Mouse (Mus musculus) stomach, postnatal 0 days (tissue): ENCODE measurements around the gene Uba1. TPM values are rescaled to one million over a fixed set of nuclear protein-coding genes. Genes with fewer than 3 reads are reported as not detected.
A peak's percentile ranks its signal among the peaks of the same experiment; 100 is the strongest.

ENCODE experiments used
- ATAC-seq: fragments of 200-750 bp; cut with Nextera tagmentation; 2 replicates; pipeline ENCODE4 v1.8.0; 2017; ENCODE audit not compliant: low FRiP score, low TSS enrichment
- DNase-seq: peaks from one replicate; pipeline ENCODE4 v3.0.0-alpha.2; 2016; ENCODE audit warnings: low spot score
- H3K27ac ChIP-seq: fragments of 300-500 bp; sonication (generic); replicated peaks from 2 replicates; pipeline ENCODE4 v1.5.1; 2014; ENCODE audit warnings: mild to moderate bottlenecking, control low read depth
- H3K27me3 ChIP-seq: fragments of 300-500 bp; sonication (generic); 2 replicates; pipeline ENCODE4 v1.6.1; 2014; ENCODE audit warnings: low read length; ENCODE audit not compliant: control insufficient read depth, insufficient read depth
- H3K36me3 ChIP-seq: fragments of 300-500 bp; sonication (generic); 2 replicates; pipeline ENCODE4 v1.6.1; 2014; ENCODE audit warnings: low read length, mixed read lengths; ENCODE audit not compliant: control insufficient read depth, insufficient read depth
- H3K4me1 ChIP-seq: fragments of 300-500 bp; sonication (generic); replicated peaks from 2 replicates; pipeline ENCODE4 v1.6.1; 2014; ENCODE audit warnings: antibody characterized with exemption; ENCODE audit not compliant: control insufficient read depth, insufficient read depth
- H3K4me2 ChIP-seq: fragments of 300-500 bp; sonication (generic); replicated peaks from 2 replicates; pipeline ENCODE4 v1.6.1; 2014; ENCODE audit warnings: low read depth, mild to moderate bottlenecking, control low read depth, moderate library complexity
- H3K4me3 ChIP-seq: fragments of 300-500 bp; sonication (generic); 2 replicates; pipeline ENCODE4 v1.5.1; 2014; ENCODE audit warnings: low read depth, low read length, control low read depth
- H3K9ac ChIP-seq: fragments of 300-500 bp; sonication (generic); 2 replicates; pipeline ENCODE4 v1.6.1; 2014; ENCODE audit warnings: mild to moderate bottlenecking, low read length, control low read depth, mixed read lengths
- H3K9me3 ChIP-seq: fragments of 300-500 bp; sonication (generic); 2 replicates; pipeline ENCODE4 v1.6.1; 2016; ENCODE audit warnings: low read length; ENCODE audit not compliant: control insufficient read depth
- CTCF ChIP-seq: IDR thresholded peaks from 2 replicates; pipeline ENCODE4 v1.5.1; 2016; ENCODE audit warnings: antibody characterized with exemption, low read depth, mild to moderate bottlenecking, moderate library complexity
- EP300 ChIP-seq: optimal IDR thresholded peaks from 2 replicates; pipeline ENCODE3; 2016; ENCODE audit warnings: antibody characterized with exemption
- WGBS: fragments of 180-500 bp; shearing (Covaris S2); extraction: QIAGEN DNeasy Blood & Tissue Kit; methylation state at CpG from one replicate; pipeline ENCODE4 v1.1.7; 2014; 5-methylcytosine and 5-hydroxymethylcytosine counted together
- polyA plus RNA-seq: library from polyadenylated mRNA; unstranded; fragments of >200 nt; fragmentation: Nextera tagmentation; extraction: Ambion mirVana; gene quantifications from 2 replicates; pipeline ENCODE4 v1.2.1, GENCODE M21; 2015

Gene Uba1
- polyA plus RNA-seq, 1 experiment from 2014 or later = 89.4 TPM

DNA sequence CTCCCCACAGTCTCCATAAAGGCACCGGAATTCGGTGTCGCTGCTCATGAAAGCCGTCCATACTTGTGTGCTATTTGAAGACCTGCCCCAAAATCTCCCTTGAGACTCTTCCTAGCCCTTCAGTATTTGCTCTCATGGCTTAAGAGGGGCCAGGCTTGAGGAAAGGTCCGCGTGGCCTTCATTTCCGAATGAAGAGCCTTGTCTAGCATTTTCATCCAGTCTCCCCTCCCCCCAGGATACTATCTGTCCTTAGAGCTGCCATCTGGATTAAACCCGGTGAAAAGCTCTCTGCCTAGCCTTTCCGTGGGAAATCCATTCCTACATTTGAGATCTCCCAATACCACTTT, 5.3 kb downstream of the Uba1 start:
- WGBS = 15% methylated on average over 9 of the region's 9 CpGs
- no peak for DNase-seq
- Histone ChIP-seq H3K9me3 (no peaks in the 10 kb centered on the region), H3K36me3 (no peaks in the 10 kb centered on the region), H3K9ac (peak overlapping the region; percentile 74), H3K27me3 (no peaks in the 10 kb centered on the region), H3K4me1 (no peaks in the 10 kb centered on the region), H3K4me2 (peak overlapping the region; percentile 50), H3K27ac (peak overlapping the region; percentile 82), H3K4me3 (peak overlapping the region; percentile 58)
- TF ChIP-seq EP300 (no peak), CTCF (no peak)
- no peak for ATAC-seq

DNA sequence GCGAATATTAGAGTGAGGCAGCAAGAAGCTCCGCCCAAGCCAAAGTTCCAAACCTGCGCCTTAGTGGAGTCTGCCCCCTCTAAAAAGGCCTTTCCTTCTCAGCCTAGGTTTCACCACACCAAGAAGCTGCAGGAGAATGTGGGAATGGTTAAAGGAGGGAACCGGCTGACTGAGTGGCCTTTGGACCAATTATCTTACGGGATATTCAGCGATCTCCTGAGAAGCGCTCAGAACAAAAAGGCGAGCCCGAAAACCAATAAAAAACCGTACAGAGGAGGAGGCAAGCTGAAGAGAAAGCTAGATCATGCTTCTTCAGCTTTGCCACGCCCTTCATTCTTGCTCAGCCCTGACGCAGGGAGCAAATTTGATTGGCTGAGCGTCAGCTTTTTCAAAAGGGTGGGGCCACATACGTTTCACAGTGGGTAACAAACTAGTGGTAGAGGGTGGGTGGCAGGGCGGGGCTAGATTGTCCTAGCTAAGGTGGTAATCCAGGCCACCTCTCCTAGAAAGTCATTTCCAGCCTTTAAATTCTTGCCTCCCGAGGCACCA, 29.5 kb downstream of the Uba1 start, which contains the start of gene Cdk16:
Cdk16 (plus strand) TSS at position 436 of the 549 bp plus-strand sequence.
- Histone ChIP-seq H3K27me3 (no peaks in the 10 kb centered on the region), H3K4me3 (peak within 1 kb of the TSS; percentile 70), H3K9ac (peak within 1 kb of the TSS; percentile 85), H3K4me1 (no peaks in the 10 kb centered on the region), H3K36me3 (no peaks in the 10 kb centered on the region), H3K9me3 (no peaks in the 10 kb centered on the region), H3K27ac (peak within 1 kb of the TSS; percentile 96), H3K4me2 (peak within 1 kb of the TSS; percentile 59)
- peak; percentile 94 for ATAC-seq
- 19% methylated on average over 16 of the region's 16 CpGs for WGBS
- peak; percentile 88 for DNase-seq
- TF ChIP-seq EP300 (no peak), CTCF (no peak)

DNA sequence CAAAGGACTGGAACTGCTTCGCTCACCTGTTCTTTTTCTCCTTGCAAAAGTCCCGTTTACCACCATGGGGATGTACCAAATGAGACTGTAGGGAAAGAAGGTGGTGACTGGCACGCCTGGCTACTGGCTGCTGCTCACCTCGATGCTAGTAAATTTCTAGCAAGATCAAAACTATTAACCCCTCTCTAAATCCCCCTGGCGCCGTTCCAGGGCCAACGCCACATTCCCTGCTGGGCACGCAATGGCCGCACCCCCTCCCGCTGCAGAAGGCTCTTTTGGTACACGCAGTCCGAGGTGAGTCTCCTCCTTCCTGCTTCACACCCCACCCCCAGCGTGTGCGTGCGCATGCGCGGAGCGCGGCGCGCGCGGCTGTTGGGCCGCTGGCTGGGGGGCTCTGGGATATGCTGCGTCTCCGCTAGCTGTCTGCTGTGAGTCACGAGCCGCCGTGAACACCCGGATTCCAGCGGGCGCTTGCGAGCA, 30.0 kb downstream of the Uba1 start:
- DNase-seq = peak; percentile 82
- peak overlapping the region; percentile 59 for H3K4me2 ChIP-seq
- TF ChIP-seq CTCF (no peak), EP300 (peak; percentile 31)
- no peaks in the 10 kb centered on the region for H3K27me3 ChIP-seq
- peak overlapping the region; percentile 96 for H3K27ac ChIP-seq
- H3K36me3 ChIP-seq = no peaks in the 10 kb centered on the region
- peak overlapping the region; percentile 85 for H3K9ac ChIP-seq
- no peaks in the 10 kb centered on the region for H3K4me1 ChIP-seq
- H3K4me3 ChIP-seq = peak overlapping the region; percentile 70
- WGBS = 16% methylated on average over 30 of the region's 33 CpGs
- no peaks in the 10 kb centered on the region for H3K9me3 ChIP-seq
- peak; percentile 89 for ATAC-seq

GRCm38 (mm10) chrX:20688615-20689014, 30.5 kb downstream of the Uba1 start:
- Histone ChIP-seq H3K27me3 (no peaks in the 10 kb centered on the region), H3K9ac (peak overlapping the region; percentile 85), H3K4me2 (peak overlapping the region; percentile 59), H3K4me3 (peak overlapping the region; percentile 70), H3K36me3 (no peaks in the 10 kb centered on the region), H3K27ac (peak overlapping the region; percentile 96), H3K4me1 (no peaks in the 10 kb centered on the region), H3K9me3 (no peaks in the 10 kb centered on the region)
- 3% methylated on average over 9 of the region's 35 CpGs for WGBS
- ATAC-seq = peak; percentile 21
- TF ChIP-seq CTCF (peak; percentile 37; the same call in 1 of the 2 replicates), EP300 (no peak)
- DNase-seq = peak; percentile 63

- no peak for ATAC-seq
Observed at GRCm38 (mm10) chrX:20691566-20691965, 33.4 kb downstream of the Uba1 start.

GRCm38 (mm10) chrX:20692616-20693015, 34.5 kb downstream of the Uba1 start:
- WGBS = 78% methylated on average over 1 of the region's 1 CpGs
- H3K4me1 ChIP-seq = no peaks in the 10 kb centered on the region
- H3K36me3 ChIP-seq = no peaks in the 10 kb centered on the region

More at GRCm38 (mm10) chrX:20691566-20691965, 33.4 kb downstream of the Uba1 start:
- Histone ChIP-seq H3K4me1 (no peaks in the 10 kb centered on the region), H3K27me3 (no peaks in the 10 kb centered on the region), H3K36me3 (no peaks in the 10 kb centered on the region), H3K9ac (no peak overlapping the region), H3K27ac (no peak overlapping the region), H3K4me3 (no peak overlapping the region), H3K9me3 (no peaks in the 10 kb centered on the region), H3K4me2 (no peak overlapping the region)
- DNase-seq = no peak
- 52% methylated on average over 3 of the region's 3 CpGs for WGBS
- TF ChIP-seq CTCF (no peak), EP300 (no peak)

More at GRCm38 (mm10) chrX:20692616-20693015, 34.5 kb downstream of the Uba1 start:
- ATAC-seq = no peak
- Histone ChIP-seq H3K27ac (no peak overlapping the region), H3K9ac (no peak overlapping the region), H3K27me3 (no peaks in the 10 kb centered on the region), H3K4me3 (no peak overlapping the region), H3K4me2 (no peak overlapping the region), H3K9me3 (no peaks in the 10 kb centered on the region)
- TF ChIP-seq CTCF (no peak), EP300 (no peak)
- no peak for DNase-seq
